Mouse (Mus musculus) c-Kit-positive CD71-negative TER-119-negative erythroid progenitor cells, embryonic 14.5 days (primary cell): ENCODE measurements around the gene Foxd3.
"Not testable (repeated sequence)": the region's sequence is repeated elsewhere in the genome, so short reads cannot be mapped to it uniquely, and the experiment has no call there.

Source experiments
- DNase-seq: peaks from one replicate; pipeline ENCODE4 v3.0.0-alpha.2; 2013; ENCODE audit warnings: low read depth

Gene Foxd3

GRCm38 (mm10) chr4:99655937-99656604 lies at the start of gene Foxd3:
Gene Foxd3, plus strand, starts transcription at chr4:99656299.
- no peak for DNase-seq

DNA sequence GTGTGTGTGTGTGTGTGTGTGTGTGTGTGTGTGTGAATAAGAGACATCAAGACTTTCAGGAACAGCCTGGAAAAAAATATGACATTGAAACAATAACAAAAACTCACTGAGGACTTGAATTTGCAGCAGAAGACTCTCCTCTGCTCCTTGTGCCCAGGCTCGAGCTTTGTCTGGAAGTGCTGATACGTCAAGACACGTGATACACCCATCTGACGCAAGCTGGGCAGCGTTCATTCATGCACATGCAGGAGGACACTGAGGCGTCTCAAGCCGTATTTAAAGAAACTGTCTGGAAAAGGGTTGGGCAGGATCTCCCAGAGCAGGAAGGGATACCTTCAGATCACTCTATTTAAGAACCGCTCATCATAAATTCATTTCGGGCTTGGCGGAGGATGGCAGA lies 43.9 kb upstream of the Foxd3 start:
- DNase-seq, result no peak

DNA sequence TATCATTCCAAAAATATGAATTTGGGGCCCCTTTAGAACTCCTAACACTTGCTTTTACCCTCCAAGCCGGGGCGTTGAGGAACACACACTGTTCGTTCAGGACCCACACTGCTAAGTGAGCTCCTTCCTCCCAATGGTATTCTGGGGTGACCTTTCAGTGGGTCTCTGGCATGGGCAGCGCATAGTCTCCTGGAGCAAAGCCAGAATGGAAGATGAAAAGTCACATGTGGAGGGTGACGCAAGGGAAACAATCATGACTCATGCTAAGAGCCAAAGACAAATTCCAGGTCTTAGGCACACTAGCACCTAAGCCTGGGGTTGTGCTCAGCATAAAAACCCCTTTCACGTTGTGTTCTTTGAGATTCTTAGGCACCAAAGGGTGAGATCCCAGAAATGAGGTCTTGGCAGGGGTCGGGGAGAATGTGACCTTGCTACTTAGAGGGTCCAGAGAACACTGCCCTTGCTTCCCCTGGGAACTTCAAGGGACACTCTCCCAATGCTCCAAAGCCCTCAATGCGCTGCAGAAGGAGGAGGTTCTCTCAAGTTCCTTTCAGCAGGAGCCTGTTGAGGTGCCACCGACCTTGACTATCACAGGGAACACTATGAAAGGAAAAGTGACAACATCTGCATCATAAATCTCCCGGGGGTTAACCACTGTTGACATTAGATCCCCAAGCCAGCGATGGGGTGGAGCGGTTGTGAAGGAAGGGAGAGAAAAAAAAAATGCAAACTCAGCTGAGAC lies 43.3 kb upstream of the Foxd3 start:
- no peak for DNase-seq

- no peak for DNase-seq
Measured at GRCm38 (mm10) chr4:99626047-99626844, 29.9 kb upstream of the Foxd3 start.

- no peak for DNase-seq
Measured at GRCm38 (mm10) chr4:99627057-99627456, 29.0 kb upstream of the Foxd3 start.

- no peak for DNase-seq
Measured at GRCm38 (mm10) chr4:99636038-99636437, 20.1 kb upstream of the Foxd3 start.

GRCm38 (mm10) chr4:99636711-99637110 lies 19.4 kb upstream of the Foxd3 start:
- DNase-seq, result no peak

- DNase-seq, result not testable (repeated sequence)
Measured at GRCm38 (mm10) chr4:99640619-99641018, 15.5 kb upstream of the Foxd3 start.

- DNase-seq, result no peak
Measured at GRCm38 (mm10) chr4:99641920-99642319, 14.2 kb upstream of the Foxd3 start.

DNA sequence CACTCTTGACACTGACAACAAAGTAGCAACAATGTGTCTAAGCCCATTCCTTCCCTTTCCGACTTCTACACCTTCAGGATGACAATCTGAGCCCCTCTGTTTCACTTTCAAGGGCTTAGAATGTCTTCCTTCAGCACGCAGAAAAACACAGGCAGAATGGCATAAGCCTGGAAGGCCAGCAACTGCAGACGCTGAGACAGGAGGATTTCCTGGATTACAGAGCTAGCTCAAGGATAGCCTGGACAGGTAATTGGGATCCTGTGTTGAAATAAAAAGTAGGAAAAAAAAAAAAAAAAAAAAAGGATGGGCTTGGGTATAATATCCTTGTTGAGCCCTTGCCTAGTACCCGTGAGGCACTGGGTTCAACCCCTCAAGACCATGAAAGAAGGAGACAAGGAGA lies 10.5 kb upstream of the Foxd3 start:
- DNase-seq, result no peak

DNA sequence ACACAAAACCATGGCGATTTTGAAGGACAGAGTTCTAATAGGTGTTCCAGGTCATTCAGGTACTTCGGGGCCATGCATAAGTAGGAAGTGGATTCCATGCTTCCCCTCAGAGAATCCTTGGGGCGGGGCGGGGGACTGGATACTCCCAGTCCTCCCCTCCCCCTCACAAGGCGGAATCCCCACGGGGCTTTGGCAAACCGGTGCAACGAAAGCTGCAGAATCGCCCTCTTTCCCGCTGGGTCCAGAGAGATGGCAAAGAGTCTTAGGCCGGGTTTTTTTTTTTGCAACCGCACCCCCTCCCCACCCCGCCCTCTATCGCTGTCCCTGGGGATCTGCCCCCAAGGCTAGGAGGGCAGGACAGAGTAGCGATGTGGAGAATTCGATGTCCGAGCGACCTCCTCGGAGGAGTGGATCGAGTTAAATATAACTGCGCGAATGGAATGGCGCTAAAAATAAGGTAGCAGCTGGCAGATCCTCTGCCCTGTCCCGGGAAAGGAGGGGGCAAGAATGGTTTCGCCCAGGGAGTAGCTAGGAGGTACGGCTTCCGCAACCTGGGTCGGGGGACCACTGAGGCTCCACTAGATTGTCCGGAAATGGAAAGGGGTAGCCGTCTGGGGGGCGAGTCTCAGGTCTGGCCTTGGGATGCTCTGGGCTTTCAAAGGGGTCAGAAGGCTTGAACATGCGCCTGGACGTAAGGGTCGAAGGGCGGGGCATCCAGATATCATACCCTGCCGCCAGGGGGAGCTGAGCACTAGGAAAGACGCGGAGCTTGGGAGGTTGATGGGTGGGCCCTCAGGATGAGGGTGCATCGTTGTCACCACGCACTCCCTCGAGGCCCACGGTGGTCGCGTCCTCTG lies 5.8 kb upstream of the Foxd3 start:
- no peak for DNase-seq

- no peak for DNase-seq
Measured at GRCm38 (mm10) chr4:99650945-99651690, 5.0 kb upstream of the Foxd3 start.

GRCm38 (mm10) chr4:99651823-99652450 lies 4.2 kb upstream of the Foxd3 start:
- DNase-seq, result no peak

GRCm38 (mm10) chr4:99652576-99653210 lies 3.4 kb upstream of the Foxd3 start:
- DNase-seq, result no peak

DNA sequence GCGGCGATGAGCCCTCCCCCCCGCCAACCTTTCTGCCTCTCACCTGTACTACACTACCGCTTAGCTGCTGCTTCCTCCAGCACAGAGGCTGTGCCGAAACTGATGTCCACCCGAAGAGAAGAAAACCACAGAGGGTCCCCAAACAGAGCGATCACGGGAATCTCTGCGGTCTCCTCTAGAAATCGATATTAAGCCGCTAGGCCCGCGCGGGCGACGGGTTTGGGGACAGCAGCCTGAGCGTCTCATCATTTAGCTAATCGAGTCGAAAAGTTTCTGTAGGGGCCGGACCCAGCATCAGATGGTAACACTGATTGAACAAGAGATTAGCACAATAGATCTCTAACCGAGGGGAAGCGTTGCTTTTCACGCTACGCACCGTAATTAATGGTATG lies 2.9 kb upstream of the Foxd3 start:
- DNase-seq, result no peak

DNA sequence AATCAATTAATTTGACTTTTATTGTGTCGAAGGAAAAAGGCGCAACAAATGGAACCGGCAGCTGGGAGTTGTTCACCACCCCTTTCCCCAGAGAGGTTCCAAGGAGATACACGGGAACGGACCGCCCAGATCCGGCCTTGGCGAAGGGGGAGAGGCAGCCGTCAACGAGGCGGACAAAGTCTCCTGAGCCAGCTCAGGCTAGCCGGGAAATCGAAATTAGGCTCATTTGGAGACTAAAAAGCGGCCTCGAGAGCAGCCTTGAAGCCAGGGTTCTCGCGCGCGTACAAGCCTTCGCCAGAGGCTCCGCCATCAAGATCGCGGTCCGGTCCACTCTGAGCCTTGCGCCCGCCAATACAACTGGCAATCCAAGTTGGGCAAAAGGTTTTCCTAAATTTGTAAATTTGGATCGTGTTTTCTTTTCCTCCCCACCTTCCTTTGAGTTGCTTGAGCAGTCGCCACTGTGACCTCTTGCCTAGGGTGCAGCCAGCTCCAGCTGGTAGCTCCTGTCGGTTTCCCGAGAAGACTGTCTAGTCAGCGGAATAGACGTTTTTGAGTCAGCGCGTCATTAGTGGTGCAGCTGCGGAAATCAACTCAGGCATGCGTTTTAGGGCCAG lies 2.4 kb upstream of the Foxd3 start:
- no peak for DNase-seq

- no peak for DNase-seq
Measured at GRCm38 (mm10) chr4:99654621-99655296, 1.3 kb upstream of the Foxd3 start.

DNA sequence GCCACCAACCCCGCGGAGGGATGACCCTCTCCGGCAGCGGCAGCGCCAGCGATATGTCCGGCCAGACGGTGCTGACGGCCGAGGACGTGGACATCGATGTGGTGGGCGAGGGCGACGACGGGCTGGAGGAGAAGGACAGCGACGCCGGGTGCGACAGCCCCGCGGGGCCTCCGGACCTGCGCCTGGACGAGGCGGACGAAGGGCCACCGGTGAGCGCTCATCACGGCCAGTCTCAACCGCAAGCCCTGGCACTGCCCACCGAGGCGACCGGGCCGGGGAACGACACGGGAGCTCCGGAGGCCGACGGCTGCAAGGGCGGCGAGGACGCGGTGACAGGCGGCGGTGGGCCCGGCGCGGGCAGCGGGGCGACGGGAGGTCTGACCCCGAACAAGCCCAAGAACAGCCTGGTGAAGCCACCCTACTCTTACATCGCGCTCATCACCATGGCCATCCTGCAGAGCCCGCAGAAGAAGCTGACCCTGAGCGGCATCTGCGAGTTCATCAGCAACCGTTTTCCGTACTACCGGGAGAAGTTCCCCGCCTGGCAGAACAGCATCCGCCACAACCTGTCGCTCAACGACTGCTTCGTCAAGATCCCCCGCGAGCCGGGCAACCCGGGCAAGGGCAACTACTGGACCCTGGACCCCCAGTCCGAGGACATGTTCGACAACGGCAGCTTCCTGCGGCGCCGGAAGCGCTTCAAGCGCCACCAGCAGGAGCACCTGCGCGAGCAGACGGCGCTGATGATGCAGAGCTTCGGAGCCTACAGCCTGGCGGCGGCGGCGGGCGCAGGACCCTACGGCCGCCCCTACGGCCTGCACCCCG lies 718 bp downstream of the Foxd3 start:
- DNase-seq, result no peak
